Mouse (Mus musculus) layer of hippocampus, adult 9-11 months (tissue): ENCODE results near the gene F7.

Source experiments
- DNase-seq: peaks from one replicate; pipeline ENCODE4 v3.0.0; 2022

F7 gene

DNA sequence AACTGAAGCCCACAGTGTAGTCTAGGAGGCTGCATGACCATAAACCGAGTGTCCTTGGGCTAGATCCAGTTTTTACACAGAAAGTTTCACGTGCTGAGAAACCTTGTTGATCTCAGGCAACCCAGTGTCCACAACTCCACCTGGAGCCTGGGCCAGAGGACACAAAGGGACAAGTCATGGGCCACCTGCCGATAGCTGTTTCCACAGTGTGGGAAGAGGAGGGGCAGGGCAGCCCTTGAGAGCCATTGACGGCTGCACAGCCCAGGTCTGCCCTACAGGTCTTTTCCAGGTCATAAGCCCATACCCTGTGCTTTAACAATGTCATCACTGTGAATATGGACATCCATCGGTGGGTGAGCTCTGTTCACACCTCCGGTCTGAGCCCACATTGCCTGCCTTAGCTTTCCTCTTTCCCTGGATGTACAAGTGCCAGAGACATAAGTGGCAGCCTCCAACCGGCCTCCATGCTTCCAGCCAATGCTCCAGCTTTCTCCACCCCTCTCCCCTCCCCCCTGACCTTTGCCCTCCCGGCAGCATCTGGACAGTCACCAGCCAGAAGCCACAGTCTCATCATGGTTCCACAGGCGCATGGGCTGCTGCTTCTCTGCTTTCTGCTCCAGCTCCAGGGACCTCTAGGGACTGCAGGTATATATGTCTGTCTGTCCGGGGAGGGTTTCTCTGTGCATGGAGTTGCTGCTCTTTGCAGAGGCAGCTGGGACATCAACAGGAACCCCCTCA is at the start of gene F7:
F7 (plus strand) TSS at position 548 of the 738 bp plus-strand sequence.
- no peak for DNase-seq

DNA sequence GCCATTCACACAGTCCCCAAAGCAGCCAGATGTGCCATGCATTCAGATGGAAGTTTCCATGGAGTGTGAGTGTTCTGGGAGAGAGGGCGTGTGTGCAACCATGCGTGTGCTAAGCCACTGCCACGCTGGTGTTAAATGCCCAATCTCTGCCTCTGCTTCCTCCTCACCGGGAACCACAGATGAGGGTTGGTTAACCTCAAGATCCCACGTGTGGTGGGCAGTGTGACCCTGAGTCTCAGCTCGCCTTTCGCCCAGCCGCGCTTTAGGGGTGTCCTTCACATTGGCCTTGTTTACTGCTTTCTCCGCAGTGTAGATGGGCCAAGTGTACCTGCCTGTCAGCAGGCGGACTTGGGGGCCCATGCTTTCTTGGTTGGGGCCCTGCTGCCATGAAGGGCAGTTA is 49.5 kb upstream of the F7 start:
- DNase-seq, result no peak

DNA sequence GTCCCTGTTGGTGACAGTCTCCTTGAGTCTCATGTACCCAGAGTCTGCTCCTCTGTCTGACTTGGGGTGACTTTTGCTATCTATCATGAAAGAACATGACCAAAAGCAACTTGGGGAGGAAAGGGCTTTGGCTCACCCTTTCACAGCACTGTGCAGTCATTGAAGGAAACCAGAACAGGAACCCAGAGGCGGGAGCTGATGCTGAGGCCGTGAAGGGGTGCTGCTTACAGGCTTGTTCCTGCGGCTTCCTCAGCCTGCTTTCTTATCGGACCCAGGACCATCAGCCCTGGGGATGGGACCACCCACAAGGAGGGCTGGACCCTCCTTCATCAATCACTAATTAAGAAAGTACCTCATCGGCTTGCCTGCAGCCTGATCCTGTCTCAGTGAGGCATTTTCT is 49.1 kb upstream of the F7 start:
- no peak for DNase-seq

DNA sequence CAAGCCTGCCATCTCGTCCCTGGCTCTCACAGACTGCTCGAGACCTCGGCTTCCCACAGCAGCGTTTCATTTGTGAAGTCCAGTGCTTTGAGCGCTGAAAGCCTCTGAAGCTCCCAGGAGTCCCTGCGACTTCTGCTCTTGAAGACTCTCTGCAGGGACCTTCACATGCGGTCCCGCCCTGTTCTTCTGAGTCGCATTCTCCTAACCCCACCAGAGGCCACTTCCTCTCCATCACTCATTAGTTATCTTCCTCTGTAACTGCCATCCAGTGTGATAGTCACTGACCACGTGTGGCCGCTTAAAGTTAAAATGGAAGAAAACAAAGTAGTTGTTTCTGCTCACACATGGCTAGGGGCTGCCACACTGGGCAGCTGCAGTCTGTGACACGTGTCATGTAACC is 48.5 kb upstream of the F7 start:
- DNase-seq, result no peak

DNA sequence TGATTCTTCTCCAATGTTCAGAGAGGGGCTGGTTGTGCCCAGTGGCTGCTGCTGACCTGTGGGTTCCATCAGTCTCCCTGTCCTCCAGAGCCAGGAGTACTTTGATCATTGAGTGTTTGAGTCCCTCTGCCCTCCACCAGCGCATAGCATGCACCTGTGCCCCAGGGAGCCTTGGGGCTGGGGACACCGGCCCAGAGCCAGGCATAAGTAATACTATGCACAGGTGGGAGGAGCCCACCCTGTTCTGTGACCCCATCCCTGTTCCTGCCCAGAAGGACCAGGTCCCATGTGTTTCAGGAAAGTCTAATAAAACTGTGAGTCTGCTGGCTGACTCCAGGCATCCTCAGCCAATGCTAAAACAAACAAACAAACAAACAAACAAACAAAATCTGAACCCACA is 47.5 kb upstream of the F7 start:
- DNase-seq, result no peak

DNA sequence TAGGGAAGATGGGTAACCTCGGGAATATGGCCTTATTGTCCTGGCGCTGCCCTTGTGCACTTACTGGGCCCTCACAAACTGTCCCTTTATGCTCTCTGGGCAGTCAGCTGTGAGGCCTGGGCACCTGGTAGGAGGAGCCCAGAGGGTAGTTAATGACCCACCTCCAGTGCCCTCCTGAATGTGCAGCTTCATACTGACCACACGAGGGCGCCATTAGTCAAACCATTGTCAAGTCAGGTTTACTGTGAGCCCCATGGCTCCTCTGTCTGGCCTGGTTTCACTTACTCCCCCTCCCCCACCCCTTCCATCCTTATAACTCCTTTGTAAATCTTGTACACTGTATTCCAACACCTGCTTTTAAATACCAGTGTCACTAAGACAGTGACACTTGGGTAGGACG is 47.1 kb upstream of the F7 start:
- DNase-seq, result no peak

DNA sequence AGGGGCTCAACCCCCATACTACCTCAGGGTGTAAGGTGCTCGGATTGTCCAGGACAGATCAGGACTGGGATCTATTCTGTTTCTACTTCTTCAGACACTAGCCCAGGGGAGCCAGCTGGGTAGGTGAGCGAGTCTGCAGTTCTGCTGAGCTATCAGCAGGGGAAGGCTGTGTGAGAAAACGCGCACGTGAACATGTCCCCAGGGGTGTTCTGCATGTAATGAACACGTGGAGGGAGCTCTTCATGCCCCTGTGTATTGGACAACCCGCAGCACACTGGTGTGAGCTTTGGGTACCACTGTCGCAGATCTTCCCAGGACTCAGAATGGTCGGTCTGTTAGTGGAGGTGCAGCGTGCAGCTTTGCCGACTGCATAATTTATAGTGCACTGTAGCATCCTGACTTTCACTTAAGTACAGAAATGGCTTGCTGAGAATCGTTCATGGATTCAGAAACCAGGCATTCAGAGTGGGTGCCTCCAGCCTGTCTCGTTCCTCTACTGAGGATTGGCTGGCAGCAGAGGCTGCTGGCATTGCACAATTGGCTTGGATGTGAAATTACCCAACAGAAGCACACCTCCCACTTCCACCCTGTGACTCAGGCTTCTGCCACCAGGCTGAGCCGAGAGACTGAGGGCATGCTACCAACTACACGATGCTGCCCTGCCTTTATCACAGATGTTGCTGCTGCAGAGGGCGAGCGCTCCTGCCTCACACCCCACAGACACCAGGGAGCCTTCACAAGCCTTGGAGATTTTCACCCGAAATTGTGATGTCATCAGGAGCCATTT is 42.0 kb upstream of the F7 start:
- DNase-seq, result peak; percentile 94

DNA sequence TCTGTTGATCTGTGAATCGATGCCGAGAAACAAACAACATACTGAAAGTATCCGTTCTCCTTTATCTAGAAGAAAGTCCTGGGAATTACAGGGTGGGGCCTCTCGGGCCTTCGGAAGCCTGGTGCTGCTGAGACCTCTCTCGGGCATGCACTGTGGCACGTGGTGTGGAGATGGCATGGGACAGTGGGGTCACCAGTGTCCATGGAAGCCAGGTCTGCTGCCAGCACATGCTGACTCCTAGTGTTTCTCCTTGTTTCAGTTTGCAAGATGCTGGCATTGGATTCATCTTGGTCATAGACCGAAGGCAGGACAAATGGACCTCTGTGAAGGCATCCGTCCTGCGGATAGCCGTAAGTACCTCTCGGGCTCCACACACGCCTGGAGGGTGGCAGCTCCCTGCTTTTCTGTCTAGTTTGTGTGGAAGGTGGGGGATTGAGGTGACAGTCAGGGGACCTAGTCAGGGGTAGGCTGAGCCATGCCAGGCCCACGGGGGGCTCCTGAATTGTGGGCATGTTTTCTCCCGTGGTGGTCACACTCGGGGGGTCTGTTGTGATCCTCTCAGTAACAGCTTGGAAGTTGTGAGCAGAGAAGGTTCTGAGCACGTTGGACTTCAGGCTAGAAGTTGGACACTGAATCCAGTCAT is 41.1 kb upstream of the F7 start:
- DNase-seq, result no peak

DNA sequence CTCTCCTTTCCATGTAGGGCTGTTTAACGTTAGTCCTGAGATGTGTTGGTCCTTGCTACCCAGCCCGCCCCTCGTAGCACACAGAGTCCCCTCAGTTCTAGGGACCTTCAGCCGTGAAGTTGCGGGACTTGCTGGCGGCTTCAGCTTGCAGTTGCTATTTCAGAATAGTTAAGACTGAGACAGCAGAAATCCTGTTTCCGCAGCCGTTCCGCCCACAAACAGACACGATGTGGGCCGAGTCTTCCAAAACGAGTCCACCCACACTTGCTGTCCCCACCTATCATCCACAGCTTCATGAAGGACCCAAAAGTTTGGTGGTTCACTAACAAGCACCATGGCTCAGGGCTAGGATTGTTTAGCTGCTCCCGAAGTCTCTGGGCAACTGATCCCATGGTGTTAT is 40.6 kb upstream of the F7 start:
- DNase-seq, result peak; percentile 83

DNA sequence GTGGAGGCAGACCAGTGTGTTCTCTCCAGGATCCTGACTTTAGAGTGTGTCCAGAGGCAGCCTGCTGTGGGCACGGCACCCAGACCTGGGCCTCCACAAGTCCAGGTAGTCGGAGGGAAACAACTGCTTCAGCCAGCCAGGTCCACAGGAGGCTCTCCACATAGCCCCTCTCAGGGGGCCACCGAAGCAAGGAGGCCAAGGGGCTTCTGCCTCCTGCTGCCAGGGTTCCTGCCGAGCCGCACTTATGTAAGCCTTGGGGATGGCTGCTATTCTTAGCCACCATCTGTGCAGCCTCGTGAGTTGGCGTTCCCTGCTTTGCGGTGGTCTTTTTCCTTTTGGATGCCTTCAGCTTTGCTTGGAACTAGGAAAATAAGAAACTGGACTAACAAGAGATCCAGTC is 38.3 kb upstream of the F7 start:
- peak; percentile 66 for DNase-seq

DNA sequence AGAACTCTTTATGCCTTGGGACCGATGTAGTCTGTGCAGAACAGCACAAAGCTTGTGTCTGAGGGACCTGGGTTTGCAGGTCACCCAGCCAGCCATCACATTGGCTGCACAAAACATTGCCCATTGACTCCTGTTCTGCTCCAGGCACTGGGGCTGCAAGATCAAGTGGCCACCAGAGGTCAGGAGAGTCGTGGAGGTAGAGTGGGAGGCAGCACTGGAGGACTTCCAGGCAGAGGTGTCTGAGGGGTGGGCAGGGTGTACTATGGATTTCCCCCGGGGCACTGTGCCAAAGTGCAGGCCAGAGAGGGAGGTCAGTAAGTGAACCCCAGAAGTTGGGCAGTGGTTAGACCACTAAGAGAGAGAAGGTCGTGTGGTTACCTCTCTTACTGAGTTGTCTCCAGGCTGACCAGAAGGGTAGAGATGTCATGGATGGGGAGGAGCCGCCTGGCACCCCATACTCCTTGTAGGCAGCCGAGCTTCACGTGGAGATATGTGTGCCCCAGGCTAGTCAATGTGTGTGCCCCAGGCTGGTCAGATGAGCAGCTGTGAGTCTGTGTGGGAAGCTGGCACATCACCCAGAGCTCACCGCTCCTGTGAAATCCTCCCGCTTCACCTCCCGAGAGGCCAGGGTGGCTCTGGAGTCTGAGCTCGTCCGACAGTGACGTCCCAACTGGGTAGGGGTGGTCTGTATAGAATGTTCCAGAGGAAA is 37.0 kb upstream of the F7 start:
- no peak for DNase-seq

DNA sequence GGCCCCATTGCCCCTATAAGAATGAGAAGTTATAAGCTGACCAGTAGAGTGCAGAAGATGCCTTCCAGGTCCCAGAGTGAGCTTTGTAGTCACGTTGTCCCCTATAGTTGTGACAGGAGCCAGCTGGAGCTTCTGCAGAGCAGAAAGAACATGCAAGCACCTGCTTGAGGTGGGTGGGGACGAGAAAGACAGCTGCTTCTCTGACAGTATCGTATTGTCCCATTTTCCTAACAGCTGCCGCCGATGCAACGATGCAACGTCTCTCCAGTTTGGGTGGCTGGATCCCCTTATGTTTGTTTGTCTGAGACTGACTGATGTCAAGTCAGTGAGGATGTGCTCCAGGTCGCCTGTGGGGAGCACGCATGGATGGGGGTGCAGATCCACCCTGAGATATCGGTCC is 34.4 kb upstream of the F7 start:
- no peak for DNase-seq

DNA sequence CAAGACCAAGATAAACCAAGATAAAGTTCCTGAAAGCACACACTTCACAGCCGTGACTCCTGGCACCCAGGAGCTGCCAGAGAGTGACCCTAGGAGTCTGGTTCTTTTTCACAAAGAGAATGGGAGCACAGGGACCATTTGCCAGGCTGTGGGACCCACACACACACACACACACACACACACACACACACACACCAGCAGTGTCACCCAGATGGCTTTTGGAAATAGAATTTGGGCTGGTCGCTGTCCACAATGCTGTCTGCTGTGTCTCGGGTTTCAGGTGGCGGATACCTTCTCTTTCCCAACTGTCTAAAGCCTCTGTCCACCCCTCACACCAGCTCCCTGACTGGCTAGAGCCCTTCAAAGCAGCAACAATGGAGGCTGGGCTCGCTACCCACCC is 31.4 kb upstream of the F7 start:
- no peak for DNase-seq

DNA sequence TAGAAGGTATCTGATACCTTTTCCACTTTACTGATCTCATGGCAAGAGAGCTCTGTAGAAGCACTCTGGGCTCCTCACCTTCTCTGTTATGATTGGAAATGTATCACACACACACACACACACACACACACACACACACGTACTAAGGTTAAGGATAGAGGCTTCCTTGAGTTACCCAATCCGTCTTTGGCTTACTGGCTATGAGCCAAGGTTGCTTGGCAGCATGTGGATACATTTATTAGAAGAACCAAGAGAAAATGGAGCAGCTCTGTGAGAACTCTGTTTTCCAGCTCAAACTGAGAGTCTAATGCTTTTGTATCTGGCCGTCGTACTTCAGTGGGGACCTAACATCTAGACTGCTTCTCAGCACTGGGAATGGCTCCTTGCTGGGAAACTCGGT is 30.4 kb upstream of the F7 start:
- DNase-seq, result peak; percentile 56

DNA sequence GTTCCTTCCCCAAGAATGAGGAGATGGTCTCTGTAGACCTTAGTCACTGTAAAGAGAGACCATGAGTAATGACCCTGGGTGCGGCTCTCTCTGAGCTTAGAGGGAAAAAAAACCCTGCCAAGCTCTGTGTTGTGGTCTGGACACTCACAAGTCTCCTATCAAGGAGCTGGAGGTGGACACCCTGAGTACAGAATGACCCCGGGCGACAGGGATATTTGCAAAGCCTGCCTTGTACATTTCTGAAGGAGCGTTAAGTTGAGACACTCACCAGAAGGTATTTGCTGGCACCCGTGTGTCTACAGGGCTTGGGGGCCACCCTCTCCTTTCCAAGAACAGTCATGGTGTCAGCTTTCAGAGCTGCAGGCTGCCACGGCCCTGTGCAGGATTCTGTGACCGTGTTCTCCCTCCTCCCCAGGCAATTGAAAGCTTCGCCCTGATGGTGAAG is 29.0 kb upstream of the F7 start:
- no peak for DNase-seq

DNA sequence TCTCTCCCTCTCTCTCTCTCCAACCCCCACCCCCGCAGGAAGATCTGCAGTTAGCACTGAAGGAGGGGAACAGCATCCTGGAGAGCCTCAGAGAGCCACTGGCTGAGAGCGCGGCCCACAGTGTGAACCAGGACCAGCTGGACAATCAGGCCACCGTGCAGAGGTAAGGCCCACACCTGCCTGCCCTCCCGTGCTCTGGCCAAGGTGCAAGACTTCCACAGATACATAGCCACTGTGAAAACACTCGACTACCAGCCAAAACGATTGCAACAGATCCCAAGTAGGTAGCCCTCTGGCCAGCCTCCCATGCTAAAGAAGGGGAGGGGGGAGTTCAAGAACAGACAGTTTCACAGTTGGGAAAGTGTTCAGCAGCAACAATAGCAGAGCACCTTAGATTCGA is 27.5 kb upstream of the F7 start:
- DNase-seq, result no peak

DNA sequence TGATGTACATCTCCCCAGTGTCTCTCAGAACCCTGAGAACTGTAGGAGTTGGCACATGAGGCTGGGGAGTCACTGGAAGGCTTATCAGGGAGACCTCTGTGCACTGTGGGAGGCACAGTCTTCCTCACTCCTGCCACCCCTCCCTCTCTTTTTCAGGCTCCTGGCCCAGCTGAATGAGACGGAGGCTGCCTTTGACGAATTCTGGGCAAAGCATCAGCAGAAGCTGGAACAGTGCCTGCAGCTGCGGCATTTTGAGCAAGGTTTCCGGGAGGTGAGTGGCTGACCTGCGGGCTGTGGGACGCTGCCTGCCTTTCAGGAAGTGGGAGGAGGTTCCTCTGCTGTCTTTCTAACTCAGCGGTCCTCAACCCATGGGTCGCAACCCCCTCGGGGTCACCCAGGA is 26.0 kb upstream of the F7 start:
- DNase-seq, result no peak

DNA sequence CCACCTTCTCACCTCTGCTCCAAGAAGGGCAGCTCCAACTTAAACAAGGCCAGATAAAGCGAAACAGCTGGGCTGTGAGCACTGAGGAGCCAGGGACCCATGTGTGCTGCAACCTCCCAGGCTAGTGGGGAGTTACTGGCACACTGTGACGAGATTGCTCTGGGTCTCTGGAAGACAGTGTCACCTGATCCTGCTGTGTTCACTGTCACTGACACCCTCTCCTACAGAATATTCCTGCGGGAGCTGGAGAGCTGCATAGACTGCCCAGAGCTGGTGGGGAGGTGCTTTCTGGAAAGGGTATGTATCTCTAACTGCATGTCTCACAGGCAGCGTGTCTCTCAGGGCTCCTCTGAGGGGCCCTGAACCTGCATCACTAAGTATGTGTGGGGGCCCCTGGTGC is 18.4 kb upstream of the F7 start:
- DNase-seq, result no peak

DNA sequence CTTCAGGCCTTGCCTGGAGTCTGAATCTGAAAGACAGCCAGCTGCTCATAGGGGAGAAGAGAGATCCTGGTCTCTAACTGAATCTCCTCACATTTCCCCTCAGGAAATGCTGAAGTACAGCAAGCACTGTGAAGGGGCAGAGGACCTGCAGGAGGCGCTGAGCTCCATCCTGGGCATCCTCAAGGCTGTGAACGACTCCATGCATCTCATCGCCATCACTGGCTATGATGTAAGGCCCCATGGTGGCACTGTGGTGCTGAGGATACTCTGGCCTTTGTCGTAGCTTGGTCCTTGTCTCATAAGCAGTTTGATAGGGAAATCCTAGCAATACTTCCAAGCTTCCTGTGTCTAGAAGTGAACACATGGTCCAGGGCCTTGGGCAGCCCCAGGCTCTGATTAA is 15.5 kb upstream of the F7 start:
- DNase-seq, result no peak

DNA sequence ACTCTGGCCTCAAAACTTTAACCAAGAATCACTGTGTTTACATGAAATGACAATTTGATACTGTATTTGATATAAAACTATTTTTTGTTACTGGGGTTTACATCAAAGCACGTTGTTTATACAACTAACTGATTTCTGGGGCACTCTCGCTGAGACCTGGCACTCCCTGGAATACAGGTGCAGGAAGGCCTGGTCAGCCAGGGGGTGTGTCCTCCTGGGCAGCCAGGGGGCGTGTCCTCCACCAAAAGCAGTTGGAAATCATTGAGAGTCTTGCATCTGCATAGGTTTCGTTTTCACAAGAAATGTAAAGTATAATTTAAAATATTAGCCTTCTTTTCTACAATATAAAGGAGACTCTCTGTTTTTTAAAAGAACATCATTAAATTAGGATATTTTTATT is 6.3 kb upstream of the F7 start:
- DNase-seq, result no peak

DNA sequence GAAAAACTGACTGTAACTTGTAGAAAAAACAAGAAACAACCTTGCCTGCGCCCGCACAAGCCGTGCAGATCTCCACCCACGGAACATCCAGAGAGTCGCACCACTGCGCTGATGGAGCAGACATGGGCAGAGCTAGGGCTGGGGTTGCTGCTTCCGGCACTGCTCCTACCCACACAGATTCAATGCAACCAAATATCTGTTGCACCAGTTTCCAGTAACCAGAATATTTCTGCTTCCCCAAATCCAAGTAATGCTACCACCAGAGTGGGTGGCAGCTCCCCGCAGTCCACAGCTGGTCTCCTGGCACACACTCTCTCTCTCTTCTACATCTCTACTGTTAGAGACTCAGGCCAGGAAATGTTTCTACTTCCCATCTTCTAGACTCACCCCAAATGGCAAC is 4.0 kb upstream of the F7 start:
- DNase-seq, result peak; percentile 59

DNA sequence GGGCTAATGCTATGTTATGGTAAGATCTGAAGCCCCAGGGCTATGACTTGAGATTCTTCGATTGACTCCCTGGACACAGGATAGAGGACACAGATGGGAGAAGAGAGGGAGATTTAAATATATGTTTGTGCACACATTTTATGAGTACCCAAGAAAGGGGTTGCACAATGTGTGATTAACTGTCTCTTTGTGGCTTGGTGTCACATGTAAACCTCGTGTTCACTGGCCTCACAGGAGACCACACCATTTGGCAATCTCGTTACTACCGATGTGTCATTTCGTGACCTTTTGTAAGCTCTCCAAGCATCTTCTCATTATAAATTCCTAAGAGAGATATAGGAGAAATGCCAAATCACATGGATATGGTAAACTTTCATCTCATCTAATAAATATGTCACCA is 1.8 kb downstream of the F7 start:
- no peak for DNase-seq

DNA sequence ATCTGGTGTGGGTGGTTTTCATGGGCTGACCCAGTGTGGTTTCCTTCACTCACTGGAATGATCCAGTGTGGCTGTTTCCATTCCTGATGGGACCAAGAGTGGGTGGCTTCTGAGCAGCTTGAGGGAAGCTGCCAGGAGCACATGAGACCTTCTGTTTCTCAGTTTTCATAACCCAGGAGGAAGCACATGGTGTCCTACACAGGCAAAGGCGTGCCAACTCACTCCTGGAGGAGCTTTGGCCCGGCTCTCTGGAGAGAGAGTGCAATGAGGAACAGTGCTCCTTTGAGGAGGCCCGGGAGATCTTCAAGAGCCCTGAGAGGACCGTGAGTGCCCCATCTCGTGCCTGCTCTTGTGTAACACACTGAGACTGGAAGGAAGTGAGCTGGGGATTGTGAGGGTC is 2.6 kb downstream of the F7 start:
- DNase-seq, result peak; percentile 74
